Mouse (Mus musculus) naive thymus-derived CD4-positive, alpha-beta T cell, adult 2 months (primary cell): ENCODE results near the gene Ndufaf8.

Source experiments
- DNase-seq: peaks from one replicate; pipeline ENCODE4 v3.0.0-alpha.2; 2011; ENCODE audit warnings: low read depth

Gene Ndufaf8

DNA sequence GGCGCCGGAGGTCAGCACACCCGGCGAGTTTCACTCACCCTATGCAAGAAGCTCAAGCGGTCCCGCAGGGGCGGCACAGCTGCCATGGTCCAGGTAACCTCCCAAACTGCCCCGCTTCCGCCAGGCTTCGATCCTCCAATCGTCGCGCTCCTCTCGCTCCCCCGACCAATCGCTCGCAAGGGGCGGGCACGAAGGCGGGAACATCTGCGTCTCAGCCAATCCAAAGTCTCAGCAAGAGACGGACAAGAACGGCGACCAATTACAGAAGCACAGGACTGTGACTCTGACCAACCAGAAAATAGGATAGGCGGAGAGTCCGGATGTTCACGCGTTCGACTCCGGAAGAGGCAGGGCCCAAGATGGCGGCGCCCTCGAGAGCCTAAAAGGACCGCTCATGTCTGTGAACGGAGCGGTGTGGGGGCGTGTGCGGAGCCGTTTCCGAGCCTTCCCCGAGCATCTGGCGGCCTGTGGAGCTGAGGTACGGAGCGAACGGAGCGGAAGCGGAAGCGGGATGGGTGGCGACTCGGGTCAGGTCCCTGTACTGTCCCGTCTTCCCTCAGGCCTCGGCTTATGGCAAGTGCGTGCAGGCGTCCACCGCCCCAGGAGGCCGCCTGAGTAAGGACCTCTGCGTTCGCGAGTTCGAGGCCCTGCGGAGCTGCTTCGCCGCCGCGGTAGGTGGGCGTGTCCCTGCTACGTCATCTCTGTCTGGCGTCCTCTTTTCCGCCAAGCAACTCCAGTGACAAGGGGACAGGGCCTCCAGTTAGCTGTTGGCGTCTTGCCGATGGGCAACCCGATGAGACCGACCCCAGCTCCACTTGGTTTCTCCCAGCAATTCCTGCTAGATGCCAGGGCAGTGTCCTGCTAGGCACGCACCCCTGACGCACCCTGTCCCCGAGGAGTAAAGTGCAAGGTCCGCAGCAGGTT is at the start of gene Ndufaf8, which contains the start of gene Tepsin:
Gene Ndufaf8 (plus strand): TSS at position 341 of the 924 bp plus-strand sequence.
Gene Tepsin (minus strand): TSS at position 144 of the 924 bp plus-strand sequence.
- DNase-seq, result peak; percentile 100

DNA sequence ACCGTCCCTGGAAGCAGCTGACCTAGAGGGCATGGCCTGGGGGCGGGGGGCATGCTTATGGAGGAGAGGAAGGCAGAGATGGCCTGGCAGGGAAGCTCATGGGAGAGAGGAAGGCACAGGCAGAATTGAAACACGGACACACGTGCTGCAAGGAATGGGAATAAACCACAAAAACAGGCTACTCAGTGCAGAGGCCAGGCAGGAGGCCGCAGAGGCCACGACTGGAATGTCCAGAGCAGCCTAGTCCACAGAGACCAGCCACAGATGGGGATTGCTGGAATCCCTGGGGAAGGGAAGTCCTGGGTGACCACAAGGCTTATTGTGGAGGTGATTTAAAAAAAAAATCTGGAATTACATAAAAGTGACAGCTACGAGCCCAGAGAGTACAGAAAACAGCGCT is 49.7 kb upstream of the Ndufaf8 start:
- no peak for DNase-seq

DNA sequence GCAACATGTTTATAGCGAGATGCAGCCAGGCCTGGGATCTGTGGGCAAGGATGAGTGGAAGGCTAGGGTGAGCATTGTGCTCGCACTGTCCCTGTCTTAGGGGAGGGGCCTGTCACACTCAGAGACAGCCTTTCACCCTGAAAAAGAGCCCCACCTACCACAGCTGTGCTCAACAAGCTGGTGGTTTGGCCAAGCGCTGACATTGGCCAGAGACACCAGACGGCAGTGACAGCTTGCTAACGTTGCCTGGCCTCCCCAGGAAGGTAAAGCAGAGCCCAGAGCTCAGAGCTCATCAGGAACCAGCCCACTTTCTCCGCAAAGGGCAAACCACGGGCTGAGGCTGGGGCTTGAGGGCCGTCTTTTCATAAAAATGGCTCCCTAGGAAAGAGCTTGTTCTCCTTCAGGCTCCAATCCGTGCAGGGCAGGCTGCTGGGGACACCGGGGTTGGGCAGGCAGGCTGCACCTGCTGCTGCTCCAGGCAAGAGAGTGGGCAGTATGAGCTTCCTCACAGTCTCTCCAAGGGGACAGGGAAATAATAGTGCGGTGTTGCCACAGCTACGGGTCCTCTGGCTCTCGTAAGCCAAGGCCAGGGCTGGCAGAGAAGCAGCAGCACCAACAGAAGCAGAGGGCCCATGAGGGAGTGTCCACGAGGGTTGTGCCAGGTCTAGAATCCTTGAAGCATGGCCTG is 47.5 kb upstream of the Ndufaf8 start:
- DNase-seq, result no peak

DNA sequence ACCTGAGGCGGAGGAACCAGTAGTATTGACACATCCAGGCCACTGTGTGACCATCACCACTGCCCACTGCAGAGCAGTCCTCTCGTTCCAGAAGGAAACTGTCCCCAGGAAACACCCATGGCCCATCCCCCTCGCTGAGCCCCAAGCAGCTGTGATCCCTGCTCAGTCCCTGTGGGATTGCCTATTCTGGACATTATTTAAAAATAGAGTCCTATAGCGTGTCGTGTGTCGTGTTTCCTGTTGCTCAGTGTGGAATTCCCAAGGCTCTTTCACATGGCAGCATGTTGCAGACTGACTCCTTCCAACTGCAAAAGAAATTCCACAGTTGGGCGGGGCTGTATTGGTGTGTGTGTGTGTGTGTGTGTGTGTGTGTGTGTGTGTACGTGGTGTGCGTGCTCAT is 46.5 kb upstream of the Ndufaf8 start:
- no peak for DNase-seq

DNA sequence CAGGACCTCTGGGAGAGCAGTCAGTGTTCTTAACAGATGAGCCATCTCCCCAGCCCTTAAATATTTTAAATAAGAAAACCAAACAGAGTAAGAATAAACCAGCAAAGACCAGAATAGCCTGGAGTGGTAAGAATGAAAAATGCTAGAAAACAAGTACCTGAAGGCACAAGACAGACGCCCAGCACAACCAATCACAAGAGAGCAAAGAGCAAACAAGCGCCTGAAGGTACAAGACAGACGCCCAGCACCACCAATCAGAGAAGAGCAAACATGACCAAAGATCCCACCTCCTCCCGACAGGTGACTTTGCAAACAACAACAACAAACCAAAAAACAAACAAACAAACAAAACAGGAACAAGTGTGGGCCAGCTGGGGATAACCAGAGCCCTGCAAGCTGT is 44.9 kb upstream of the Ndufaf8 start:
- DNase-seq, result no peak

DNA sequence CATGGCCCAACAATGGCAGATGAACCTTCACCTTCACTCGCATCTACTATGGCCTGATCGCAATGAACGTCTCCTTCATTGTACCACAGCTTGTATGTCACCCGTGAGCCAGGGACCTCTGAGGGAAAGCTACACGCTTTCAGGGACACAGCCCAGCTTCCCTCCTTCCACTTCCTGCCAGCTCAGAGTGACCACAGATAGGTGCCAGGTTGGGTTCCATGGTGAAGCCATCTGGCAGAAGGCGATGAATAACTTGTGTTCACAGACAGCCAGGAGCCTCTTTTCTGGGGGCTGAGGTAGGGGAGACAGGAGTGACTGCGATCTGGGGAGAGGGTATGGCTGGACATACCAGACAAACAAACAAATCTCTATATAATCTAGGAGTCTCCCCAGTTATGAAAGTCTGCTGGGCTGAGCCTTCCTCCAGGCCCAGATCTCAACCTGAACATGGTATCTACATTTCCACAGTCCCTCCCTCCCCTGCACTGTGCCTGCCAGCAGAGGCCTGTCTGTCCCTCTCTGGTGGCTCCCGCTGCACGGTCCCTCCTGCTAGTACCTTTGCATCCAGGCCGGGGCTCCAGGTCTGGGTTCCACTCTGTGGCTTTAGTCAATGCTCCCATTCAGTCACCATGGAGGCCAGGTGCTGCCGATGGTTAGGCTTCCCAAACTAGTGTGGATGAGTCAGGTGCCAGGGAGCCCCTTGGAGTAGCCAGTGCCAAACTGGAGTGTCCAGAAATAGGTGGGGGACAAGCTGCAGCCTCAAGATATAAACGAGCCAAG is 42.6 kb upstream of the Ndufaf8 start:
- DNase-seq, result no peak

DNA sequence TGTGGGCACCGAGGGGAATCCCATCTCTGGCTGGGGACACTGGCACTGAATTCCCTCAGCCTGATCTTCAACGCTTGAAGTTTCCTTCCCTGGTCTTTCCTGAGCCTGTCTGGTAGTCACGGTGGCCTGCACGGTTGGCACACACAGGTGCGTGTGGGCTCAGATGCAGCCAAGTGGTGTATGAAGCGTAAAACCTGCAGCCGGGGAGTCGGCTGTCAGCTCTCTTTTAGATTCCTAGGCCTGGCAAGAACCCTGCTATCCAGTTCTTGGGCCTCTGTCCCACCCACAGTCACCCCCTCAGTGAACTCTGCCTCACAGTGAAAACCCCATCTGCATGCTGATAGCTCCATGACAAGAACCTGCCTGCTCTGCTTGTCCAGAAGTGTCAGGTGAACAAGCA is 38.1 kb upstream of the Ndufaf8 start:
- no peak for DNase-seq

DNA sequence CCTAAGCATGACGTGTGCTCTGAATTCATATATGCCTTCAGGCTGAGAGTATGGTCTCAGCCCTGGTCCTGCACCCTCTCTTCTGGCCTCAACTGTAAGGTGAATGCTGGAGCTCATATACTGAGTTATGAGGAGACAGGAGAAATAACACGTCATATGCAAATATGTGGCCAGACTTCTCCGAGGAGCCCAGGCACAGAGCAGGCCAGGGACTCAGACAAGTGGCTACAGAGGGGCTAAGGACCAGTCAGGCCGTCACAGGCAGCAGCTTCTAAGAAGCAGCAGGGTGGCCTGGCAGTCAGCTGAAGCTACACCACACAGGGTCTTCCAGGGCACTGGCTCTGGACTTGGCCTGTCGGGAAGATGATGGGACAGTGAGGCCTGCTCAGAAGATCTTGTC is 35.4 kb upstream of the Ndufaf8 start:
- no peak for DNase-seq

DNA sequence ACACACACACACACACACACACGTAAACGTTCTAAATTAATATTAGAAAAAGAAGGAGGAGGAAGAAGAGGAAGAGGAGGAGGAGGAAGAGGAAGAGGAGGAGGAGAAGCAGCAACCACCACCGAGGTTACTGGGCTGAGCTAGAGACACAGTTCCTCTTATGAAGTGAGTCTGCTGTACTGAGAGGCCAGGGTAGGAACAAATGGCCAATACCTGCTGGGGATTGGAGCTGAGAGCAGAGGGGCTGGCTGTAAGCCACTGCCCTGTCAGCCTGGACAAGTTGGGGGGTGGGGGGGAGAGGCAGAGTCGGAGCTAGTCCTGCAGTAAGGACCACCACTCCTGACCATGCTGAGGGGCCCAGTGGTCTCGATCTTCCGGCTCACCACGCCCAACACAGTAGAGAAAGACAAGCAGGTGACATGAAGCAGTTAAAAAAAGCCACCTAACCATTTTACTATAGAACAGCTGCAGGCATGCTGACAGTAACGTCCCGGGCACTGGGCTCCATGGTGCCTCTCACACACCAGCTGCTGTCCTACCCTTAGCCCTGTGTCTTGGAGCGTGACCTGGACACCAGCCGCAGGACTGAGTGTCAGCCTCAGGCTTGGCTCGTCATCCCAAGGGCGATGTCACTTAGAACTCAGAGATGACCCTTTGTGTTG is 34.6 kb upstream of the Ndufaf8 start:
- DNase-seq, result no peak

DNA sequence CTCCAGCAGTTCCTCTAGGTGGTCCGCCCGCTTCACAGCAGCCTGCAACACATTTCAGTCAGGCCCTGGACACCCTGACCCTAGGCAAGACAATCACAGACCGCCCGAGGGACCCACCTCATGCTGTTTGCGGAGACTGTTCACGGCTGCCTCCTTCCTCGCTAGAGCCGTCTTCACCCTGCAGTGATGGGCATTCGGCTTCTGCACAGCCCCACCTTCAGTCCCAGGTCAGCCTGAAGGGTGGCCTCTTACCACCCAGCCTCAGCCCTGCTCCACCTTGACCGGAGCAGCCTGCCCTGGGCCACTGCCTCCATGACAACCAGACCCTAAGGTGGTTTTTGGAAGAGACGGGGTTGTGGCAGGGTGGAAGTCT is 34.1 kb upstream of the Ndufaf8 start:
- no peak for DNase-seq

DNA sequence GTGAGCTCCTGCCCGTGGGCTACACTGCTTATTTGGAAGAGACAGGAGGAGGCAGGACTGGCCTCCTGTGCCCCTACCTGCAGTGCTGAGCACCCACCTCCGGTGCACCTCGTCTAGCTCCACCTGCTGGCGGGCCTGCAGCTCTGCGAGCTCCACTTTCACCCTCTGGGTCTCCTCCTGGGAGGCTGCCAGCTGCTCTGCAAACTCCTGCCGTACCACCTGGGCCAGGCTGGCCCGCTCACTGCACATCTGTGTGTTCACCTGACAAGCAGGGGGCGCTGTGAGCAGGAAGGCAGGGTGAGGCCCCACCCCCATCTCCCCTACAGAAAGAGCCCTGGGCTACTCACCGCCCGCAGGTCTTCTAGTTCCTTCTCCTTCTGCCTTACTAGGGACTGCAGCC is 33.4 kb upstream of the Ndufaf8 start:
- DNase-seq, result peak; percentile 46

DNA sequence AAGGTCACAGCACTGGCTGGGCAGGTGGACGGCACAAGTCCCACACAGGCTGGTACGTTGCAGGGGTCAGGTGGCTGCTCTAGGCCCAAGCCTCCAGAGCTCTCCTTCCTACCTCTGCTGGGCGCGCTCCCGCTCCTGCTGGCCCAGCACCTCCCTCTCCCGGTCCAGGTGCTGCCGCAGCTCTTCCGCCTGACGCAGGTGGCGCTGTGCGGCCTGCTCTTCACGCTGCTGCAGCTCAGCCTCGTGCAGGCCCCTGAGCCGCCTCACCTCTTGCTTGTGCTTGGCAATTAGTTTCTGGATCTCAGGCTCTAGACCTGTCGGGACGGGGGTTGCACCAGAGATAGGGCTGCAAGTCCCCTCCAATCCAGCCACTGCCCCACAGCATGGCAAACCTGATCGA is 30.9 kb upstream of the Ndufaf8 start:
- no peak for DNase-seq

DNA sequence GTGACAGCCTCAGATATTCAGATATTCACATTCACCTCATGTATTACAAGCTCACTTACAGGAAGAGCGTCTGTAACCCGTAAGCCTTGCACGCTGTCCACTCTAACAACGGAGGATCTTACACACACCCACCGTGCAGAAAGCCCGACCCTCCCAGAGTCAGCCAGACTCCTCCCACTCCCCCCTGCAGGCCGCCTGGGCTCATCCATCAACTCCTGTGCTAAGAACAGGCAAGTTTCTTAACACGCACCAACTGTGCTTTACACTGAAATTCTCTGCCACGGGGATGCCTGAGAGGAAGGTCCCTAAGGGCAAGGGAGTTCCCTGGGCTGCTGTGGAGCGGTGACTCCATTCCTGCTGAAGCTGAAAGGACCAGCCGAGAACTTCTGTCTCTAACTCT is 29.5 kb upstream of the Ndufaf8 start:
- DNase-seq, result no peak

DNA sequence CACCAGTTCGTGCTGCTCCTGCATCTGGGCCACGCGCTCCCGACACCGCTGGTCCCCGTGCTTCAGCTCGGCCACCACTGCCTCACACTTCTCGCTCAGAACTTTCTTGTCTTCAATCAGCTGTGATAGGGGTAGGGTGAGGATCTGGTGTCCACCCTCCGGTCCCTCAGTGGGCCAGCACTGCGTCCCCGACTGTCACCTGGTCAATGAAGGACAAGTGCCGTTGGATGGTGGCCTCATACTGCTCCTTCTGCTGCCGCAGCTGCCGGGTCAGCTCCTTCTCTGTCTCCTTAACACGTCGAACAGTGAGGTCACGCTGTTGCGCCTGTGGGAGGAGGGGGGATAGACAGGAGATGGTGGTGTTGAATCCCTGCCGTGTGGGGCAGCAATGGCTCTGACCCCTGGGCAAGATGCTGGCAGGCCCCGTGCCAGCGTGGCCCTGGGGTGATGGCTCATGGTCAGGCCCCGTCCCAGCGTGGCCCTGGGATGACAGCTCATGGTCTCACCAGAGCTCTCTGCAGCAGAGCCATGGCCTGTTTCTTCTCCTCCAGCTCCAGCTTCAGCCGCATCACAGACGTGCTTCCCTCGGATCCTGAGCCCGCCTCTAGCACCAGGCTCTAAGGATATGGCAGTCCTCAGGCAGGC is 28.3 kb upstream of the Ndufaf8 start:
- DNase-seq, result no peak

DNA sequence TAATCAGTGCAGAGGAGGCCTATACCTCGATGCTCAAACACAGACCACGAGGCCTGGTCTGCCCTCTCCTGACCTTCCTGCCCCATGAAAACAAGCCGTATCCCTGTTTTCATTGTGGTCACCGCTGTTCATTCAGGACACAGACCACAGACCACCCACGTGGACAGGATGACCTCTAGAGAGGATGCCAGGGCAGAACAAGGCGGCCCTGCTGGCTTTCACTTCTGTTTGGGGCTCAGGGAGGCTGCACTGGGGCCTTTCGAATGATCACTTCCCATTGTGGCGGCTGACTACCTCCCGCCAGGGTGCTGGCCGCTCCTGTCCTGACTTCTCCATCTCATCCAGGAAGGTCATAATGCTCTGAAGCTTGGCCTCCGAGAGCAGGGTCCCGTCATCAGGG is 27.7 kb upstream of the Ndufaf8 start:
- DNase-seq, result no peak

DNA sequence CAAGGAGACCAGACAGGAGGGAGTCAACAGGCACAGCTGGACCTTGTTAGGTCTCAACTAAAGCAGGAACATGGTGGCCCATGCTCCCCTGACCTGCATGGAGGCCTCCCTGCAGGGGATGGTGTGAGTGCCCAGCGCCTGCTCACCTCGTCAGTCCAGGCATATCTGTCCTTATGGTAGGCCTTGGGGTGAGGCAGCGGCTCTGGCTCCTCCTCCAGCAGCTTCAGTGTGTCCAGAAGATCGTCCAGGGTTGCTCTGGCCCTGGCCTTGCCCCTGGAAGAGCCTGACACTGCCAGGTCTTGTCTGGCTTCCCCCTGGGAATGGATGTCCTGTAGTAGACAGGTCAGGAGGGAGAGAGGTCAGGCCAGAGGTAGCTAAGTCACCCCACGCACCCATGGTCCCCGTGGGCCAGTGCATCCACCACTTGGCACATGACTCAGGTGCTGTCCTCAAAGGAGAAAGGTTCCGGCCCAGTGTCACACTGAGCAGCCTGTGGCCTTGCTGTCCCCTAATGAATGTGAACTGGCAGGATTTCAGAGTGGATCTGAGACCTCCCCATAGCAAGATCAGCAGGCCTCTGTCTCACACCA is 26.9 kb upstream of the Ndufaf8 start:
- DNase-seq, result no peak

DNA sequence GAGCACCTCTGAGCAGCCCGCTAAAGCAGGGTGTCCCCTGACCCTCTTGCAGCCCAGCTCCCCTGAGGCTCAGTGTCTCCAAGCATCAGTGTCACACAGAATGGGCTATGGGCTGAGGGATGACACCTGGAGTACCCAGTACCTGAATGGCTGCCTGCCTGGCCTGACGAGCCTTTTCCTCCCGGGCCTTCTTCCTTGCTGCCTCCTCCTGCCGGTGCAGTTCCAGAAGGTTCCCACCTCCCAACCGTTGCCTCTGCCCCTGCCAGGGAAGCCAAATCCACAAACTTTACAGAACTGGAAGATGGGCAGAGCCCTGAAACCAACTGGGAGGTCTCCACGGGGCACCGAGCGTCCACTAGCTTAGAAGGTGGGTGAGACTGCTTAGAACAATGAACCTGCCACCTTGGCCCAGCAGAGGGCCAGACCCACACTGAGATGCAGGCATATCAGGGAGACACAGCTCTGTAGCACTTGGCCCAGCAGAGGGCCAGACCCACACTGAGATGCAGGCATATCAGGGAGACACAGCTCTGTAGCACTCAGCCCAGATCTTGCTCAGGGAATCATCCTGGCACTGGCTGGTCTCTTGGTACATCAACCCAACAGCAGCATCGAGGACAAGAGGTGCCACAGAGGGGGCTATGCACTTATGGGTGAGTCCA is 25.6 kb upstream of the Ndufaf8 start:
- no peak for DNase-seq

DNA sequence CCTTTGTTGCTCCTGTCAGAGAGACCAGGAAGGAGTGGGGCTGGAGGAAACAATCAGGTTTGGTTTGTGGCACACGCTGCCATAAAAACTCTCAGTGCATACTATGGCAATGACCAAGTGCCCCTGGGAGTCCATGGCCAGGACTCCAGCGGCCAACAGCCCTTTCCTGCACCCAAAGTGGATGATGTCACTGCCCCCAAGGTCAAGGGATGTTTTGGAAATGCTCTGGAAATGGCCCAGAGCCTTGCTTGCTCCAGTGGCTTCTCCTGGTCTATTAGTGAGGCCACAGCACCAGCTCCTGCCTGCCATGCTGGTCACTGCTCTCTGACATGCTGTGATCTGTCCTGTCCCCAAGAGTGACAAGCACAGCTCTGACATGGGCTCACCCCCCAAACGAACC is 22.5 kb upstream of the Ndufaf8 start:
- no peak for DNase-seq

DNA sequence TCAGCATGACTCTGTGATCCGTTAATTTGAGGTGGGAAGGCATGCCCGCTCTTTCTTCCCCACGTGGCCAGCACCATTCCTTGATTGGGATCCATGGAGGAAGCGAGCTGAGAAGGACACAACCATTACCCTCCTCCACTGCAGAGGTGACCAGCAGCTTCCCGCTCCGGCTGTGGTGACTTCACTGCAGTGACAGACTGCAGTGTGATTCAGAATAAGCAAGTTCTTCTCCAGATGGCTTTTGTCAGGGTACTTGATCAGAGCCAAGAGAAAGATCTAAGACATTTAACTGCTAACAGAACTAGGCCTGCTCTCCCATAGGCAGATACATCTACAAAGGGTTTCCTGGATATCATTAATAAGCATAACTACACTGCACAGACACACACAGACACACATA is 18.4 kb upstream of the Ndufaf8 start:
- DNase-seq, result no peak

DNA sequence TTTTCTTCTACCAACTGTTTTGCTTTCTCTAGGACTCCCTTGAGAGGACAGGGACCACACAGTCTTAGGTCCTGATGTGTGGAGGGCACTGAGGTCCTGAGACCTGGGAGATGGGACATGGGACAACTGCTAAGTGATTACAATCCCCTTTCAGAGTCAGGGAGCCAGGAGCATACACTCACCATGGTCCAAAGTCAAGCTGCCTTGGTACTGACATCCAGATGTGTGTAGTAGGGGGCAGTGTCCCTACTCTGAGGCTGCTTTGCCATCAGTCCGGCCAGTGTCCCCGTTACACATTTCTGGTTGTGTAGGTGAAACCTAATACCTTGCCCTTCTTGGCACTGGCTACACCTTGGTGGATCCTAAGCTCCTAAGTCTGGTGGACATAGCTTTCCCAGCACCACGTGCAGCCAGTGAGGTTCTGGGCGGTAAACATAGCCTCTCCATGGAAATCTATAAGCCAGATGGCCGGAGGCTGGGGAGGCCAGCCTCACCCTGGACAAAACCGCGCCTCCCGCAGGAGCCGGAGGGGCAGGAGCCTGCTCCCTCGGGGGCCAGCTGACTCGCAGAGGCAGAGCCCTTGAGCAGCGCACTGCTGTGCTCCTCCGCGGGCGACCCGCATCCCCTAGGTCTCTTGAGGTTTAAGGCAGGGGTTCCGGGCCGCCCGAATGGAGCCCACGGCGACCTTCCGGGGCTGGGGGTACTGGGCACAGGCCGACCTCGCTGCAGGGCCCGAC is 12.7 kb upstream of the Ndufaf8 start:
- DNase-seq, result no peak
